Mouse (Mus musculus) G1E (cell line): ENCODE data around the gene Tspan10. TPM values are rescaled to one million over a fixed set of nuclear protein-coding genes. Genes with fewer than 3 reads are reported as not detected.

Source experiments
- ATAC-seq: 2 replicates; pipeline ENCODE4 v1.8.0; 2016; ENCODE audit warnings: mild to moderate bottlenecking; ENCODE audit not compliant: insufficient number of reproducible peaks, poor library complexity, low FRiP score, severe bottlenecking; ENCODE audit errors: extremely low read depth
- DNase-seq: peaks from one replicate; pipeline ENCODE4 v3.0.0; 2012; ENCODE audit warnings: low spot score
- H3K27me3 ChIP-seq: 2 replicates; pipeline ENCODE4 v1.6.1; 2012; ENCODE audit warnings: mild to moderate bottlenecking, low read length, inconsistent platforms; ENCODE audit not compliant: insufficient read depth
- H3K36me3 ChIP-seq: replicated peaks from 2 replicates; pipeline ENCODE3; 2012; ENCODE audit warnings: mild to moderate bottlenecking, inconsistent platforms
- H3K4me1 ChIP-seq: 2 replicates; pipeline ENCODE4 v1.6.1; 2012; ENCODE audit warnings: low read depth, low read length, inconsistent platforms, mixed read lengths; ENCODE audit not compliant: insufficient read depth
- H3K4me3 ChIP-seq: 2 replicates; pipeline ENCODE4 v1.5.1; 2012; ENCODE audit warnings: low read depth, mild to moderate bottlenecking, inconsistent platforms, low read length, moderate library complexity, mixed read lengths
- H3K9me3 ChIP-seq: replicated peaks from 2 replicates; pipeline ENCODE4 v1.6.1; 2012; ENCODE audit warnings: inconsistent platforms
- CTCF ChIP-seq: IDR thresholded peaks from 2 replicates; pipeline ENCODE4 v1.5.1; 2012; ENCODE audit warnings: low read depth, low read length, inconsistent platforms, mixed read lengths
- GATA1 ChIP-seq: IDR thresholded peaks from 2 replicates; pipeline ENCODE4 v1.6.1; 2012; ENCODE audit warnings: borderline replicate concordance, low read length, inconsistent platforms, mixed read lengths
- GATA2 ChIP-seq: IDR thresholded peaks from 2 replicates; pipeline ENCODE4 v1.6.1; 2012; ENCODE audit warnings: low read depth, low read length, inconsistent platforms, borderline replicate concordance
- POLR2AphosphoS5 ChIP-seq: IDR thresholded peaks from 2 replicates; pipeline ENCODE4 v1.6.1; 2012; ENCODE audit warnings: low read depth, low read length, inconsistent platforms; ENCODE audit not compliant: insufficient replicate concordance
- TAL1 ChIP-seq: conservative IDR thresholded peaks from 2 replicates; pipeline ENCODE4 v1.6.1; 2012; ENCODE audit warnings: low read depth, low read length, inconsistent platforms, mixed read lengths
- polyA plus RNA-seq: library from polyadenylated mRNA; stranded (reverse); fragments of >175 nt; gene quantifications from 2 replicates; pipeline ENCODE4 v1.2.3, GENCODE M21; 2012
- total RNA-seq, 2 experiments: library from RNA; stranded (forward) in 1 of 2; stranded (reverse) in 1 of 2; fragments of 200-1000 nt in 1 of 2; fragments of >200 nt in 1 of 2; fragmentation: Nextera tagmentation in 1 of 2; gene quantifications; 2 replicates each; pipeline ENCODE4 v1.2.3; 2014 to 2017

Tspan10 gene
- total and polyA plus RNA-seq, 3 experiments = 0.68 TPM; not detected in 2

DNA sequence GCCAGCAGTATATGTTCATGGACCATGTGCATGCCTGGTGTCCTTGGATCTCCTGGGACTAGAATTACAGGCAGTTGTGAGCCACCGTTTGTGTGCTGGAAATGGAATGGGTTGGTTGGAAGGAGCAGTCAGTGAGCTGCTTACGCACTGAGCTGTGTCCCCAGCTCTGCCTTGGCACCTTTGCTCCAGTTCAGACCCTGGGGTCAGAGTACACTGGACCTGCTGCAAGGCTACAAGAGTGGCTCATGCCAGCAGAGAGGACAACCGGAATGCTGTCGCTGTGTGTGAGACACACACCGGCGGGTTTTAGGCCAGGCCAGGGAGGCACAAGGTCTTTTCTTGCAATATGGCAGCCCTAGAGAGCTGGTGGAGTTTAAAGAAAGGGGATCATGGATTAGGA lies 29.6 kb downstream of the Tspan10 start:
- TF ChIP-seq GATA2 (no peak), TAL1 (no peak), GATA1 (no peak), POLR2AphosphoS5 (no peak), CTCF (no peak)
- Histone ChIP-seq H3K27me3 (no peaks in the 10 kb centered on the region), H3K4me3 (no peak overlapping the region), H3K36me3 (peaks cover 78% of the 10 kb centered on the region), H3K9me3 (no peaks in the 10 kb centered on the region), H3K4me1 (peaks cover 22% of the 10 kb centered on the region)
- ATAC-seq = no peak
- DNase-seq = no peak

DNA sequence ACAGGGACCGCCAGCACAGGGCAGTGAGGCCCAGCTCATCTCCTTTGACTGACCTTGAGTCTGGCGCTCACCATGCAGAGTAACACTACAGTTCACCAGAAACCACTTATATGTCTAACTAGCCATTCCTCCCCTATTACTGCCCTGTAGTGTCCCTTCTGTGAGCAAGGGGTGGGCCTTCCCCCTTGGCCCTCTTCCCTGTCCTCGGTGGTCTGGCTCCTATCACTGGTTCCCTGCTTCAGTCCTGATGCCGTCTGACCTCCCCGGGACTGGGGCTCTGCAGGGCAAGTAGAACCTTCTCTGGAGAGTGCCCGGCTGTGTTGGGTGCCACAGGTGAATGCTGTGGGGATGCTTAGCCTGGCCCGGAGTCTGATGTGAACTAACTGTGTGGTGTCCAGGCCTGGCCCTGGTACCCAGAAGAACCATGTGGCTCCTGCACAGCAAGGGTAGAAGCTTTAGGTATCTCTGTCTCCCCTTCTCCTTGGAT lies 41.0 kb downstream of the Tspan10 start:
- no peaks in the 10 kb centered on the region for H3K9me3 ChIP-seq
- ATAC-seq (no peak), DNase-seq (no peak)
- peaks cover 52% of the 10 kb centered on the region for H3K4me1 ChIP-seq
- H3K4me3 ChIP-seq = peak overlapping the region; percentile 97; the same call in 1 of the 2 replicates
- peaks cover 85% of the 10 kb centered on the region for H3K36me3 ChIP-seq
- H3K27me3 ChIP-seq = no peaks in the 10 kb centered on the region
- TF ChIP-seq GATA2 (no peak), POLR2AphosphoS5 (no peak), TAL1 (no peak), GATA1 (no peak), CTCF (no peak)

DNA sequence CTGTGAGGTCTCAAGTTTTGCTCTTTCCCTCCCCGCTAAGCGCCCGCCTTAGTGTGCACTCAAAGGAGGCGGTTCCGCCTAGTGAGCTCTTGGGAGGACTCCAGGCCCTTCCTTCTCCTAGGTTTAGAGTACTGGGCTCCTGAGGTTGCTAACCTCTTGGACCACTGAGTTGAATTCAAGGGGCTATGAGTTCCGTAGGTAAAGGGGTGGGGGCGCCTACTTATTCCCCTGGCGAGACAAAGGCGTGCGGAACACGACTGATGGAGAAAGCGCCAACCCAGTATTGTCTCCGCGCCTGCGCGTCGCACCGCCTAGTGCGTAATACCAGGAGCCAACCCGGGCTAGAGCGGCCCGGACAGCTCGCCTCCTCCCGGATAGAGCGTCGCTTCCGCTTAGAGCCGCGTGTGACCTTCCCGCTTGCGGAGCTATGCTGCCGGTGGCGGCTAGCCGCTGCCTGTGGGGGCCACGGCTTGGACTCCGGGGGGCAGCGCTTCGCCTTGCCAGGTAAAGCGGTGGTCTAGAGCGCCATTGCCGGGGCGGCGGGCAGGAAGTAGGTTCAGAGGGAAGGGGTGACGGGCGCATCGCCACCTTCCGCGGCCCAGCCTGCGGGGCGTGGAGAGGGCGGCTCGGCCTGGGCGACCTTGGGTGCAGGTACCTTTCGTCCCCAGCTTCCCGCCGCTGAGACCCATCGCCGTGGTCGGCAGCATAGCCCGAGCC lies 42.0 kb downstream of the Tspan10 start, which contains the start of gene Mrpl12:
Mrpl12 (plus strand) TSS at position 349 of the 717 bp plus-strand sequence.
- peaks cover 59% of the 10 kb centered on the region for H3K4me1 ChIP-seq
- H3K27me3 ChIP-seq = no peaks in the 10 kb centered on the region
- H3K4me3 ChIP-seq = peak within 1 kb of the TSS; percentile 97
- peak; percentile 75 for ATAC-seq
- no peak for TF ChIP-seq CTCF
- TF ChIP-seq GATA1 = no peak
- no peak for TF ChIP-seq GATA2
- TF ChIP-seq POLR2AphosphoS5 = no peak; the same call in 1 of the 2 replicates
- TF ChIP-seq TAL1 = no peak
- peak; percentile 94 for DNase-seq
- H3K36me3 ChIP-seq = peaks cover 85% of the 10 kb centered on the region
- no peaks in the 10 kb centered on the region for H3K9me3 ChIP-seq

DNA sequence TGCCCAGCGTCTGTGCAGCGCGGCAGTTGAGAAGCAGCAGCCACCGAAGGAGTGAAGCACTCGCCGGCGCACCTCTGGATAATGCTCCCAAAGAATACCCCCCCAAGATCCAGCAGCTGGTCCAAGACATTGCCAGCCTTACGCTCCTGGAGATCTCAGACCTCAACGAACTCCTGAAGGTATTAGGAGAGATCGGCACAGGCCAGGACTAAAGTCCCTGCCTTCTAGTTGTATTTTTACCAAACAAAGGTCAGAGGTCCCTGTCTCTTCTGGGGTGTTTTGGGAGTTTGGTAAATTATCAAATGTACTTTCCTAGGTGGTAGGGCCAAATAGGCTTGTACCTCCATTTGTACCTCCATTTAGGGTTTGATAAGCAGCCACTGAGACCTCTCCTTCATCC lies 42.8 kb downstream of the Tspan10 start:
- DNase-seq (no peak), ATAC-seq (no peak)
- Histone ChIP-seq H3K27me3 (no peaks in the 10 kb centered on the region), H3K4me1 (peaks cover 67% of the 10 kb centered on the region), H3K9me3 (no peaks in the 10 kb centered on the region), H3K36me3 (peaks cover 86% of the 10 kb centered on the region), H3K4me3 (peak overlapping the region; percentile 97)
- no peak for TF ChIP-seq POLR2AphosphoS5
- no peak for TF ChIP-seq GATA1
- TF ChIP-seq TAL1 = no peak
- no peak for TF ChIP-seq CTCF
- TF ChIP-seq GATA2 = no peak

DNA sequence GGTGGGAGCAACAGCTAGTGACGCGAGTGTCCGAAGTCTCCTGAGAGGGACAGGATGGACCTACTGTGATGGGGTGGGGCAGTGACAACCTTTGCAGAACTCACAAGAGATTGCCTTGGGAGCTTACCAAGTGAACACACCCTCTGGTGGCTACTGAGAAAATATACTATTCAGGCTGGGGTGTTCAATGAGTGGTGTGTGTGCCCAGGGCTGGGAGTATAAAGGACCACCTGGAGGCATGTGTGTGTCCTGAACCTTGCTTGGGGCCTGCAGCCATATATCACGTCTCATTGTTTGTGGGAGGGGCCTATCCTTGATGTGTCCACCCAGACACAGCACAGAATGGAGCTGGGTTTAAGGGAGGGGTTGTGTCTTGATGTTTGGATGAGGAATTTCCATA lies 46.1 kb downstream of the Tspan10 start:
- peaks cover 83% of the 10 kb centered on the region for H3K4me1 ChIP-seq
- H3K9me3 ChIP-seq = no peaks in the 10 kb centered on the region
- no peak overlapping the region for H3K4me3 ChIP-seq
- peaks cover 72% of the 10 kb centered on the region for H3K36me3 ChIP-seq
- H3K27me3 ChIP-seq = no peaks in the 10 kb centered on the region
- TF ChIP-seq GATA2 = no peak
- DNase-seq = no peak
- no peak for ATAC-seq

DNA sequence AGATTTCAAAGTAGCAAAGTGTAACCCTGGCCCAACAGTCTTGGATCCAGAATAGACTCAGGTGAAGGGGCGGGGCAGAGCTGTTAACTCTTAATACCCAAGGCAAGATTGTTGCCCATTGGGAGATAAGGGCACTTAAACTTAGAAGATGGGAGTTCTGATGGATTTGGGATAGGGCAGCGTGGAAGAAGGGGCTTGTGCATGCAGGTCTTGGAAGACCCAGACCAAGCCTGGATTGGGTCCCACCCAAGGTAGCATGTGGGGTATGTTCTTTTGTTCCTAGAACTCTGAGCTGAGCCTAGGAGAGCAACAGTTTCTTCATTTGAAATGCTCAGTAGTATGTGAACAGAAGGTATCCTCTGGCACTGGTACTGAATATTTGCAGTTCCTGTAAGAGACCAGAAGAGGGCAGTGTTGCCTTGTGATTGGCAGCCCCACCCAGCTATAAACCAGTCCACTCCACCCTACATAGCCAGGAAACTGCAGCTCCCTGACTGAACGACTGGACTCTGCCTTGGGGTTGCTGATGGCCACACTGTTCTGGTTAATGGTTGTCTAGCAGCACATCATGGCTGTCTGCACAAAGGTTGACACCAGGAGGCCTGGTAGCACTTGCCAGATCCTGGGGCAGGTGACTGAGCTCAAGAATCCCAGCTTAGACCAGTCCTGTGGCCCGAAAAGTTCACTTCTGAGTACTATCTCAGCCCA lies 46.8 kb downstream of the Tspan10 start:
- H3K27me3 ChIP-seq = no peaks in the 10 kb centered on the region
- peaks cover 73% of the 10 kb centered on the region for H3K36me3 ChIP-seq
- peak overlapping the region; percentile 36; the same call in 1 of the 2 replicates for H3K4me3 ChIP-seq
- peak; percentile 47 for DNase-seq
- TF ChIP-seq POLR2AphosphoS5 (0 out of 2 replicates have a peak, but pooled peaks have one; percentile 58), TAL1 (no peak), GATA1 (no peak), CTCF (peak; percentile 94)
- H3K9me3 ChIP-seq = no peaks in the 10 kb centered on the region
- H3K4me1 ChIP-seq = peaks cover 82% of the 10 kb centered on the region
- ATAC-seq = peak; percentile 24
